Mouse (Mus musculus): Measurements from ENCODE around the gene Tsacc.

- TF ChIP-seq CTCF (IDR thresholded peaks at IDR 0.05) (no peak), EP300 (IDR thresholded peaks at IDR 0.05) (no peak)
Measured at GRCm38 (mm10) chr3:88248406-88248805, 48.4 kb downstream of the Tsacc start.
